Mouse (Mus musculus) neural tube, embryonic 15.5 days (tissue): ENCODE measurements around the gene Dcst2. TPM values are rescaled to one million over a fixed set of nuclear protein-coding genes. Genes with fewer than 3 reads are reported as not detected.

ENCODE experiments used
- ATAC-seq: fragments of 200-750 bp; cut with Nextera tagmentation; 2 replicates; pipeline ENCODE4 v1.8.0; 2017; ENCODE audit warnings: mild to moderate bottlenecking, moderate TSS enrichment, moderate library complexity; ENCODE audit not compliant: low FRiP score
- H3K27ac ChIP-seq: fragments of 300-500 bp; sonication (generic); replicated peaks from 2 replicates; pipeline ENCODE4 v1.5.1; 2015; ENCODE audit warnings: mild to moderate bottlenecking, inconsistent platforms
- H3K27me3 ChIP-seq: fragments of 300-500 bp; sonication (generic); replicated peaks from 2 replicates; pipeline ENCODE4 v1.6.1; 2015; ENCODE audit warnings: inconsistent platforms
- H3K36me3 ChIP-seq: fragments of 300-500 bp; sonication (generic); 2 replicates; pipeline ENCODE4 v1.6.1; 2015; ENCODE audit warnings: inconsistent platforms
- H3K4me1 ChIP-seq: fragments of 300-500 bp; sonication (generic); 2 replicates; pipeline ENCODE4 v1.6.1; 2015; ENCODE audit warnings: inconsistent platforms
- H3K4me2 ChIP-seq: fragments of 300-500 bp; sonication (generic); 2 replicates; pipeline ENCODE4 v1.6.1; 2015; ENCODE audit warnings: inconsistent platforms, mild to moderate bottlenecking, moderate library complexity
- H3K4me3 ChIP-seq: fragments of 300-500 bp; sonication (generic); replicated peaks from 2 replicates; pipeline ENCODE4 v1.5.1; 2015; ENCODE audit warnings: mild to moderate bottlenecking, inconsistent platforms
- H3K9ac ChIP-seq: fragments of 300-500 bp; sonication (generic); replicated peaks from 2 replicates; pipeline ENCODE4 v1.6.1; 2015; ENCODE audit warnings: mild to moderate bottlenecking, inconsistent platforms
- H3K9me3 ChIP-seq: fragments of 300-500 bp; sonication (generic); replicated peaks from 2 replicates; pipeline ENCODE4 v1.6.1; 2016; ENCODE audit warnings: inconsistent platforms
- WGBS: fragments of 180-500 bp; shearing (Covaris S2); methylation state at CpG from one replicate; pipeline ENCODE4 v1.1.7; 2015; ENCODE audit warnings: mixed read lengths; 5-methylcytosine and 5-hydroxymethylcytosine counted together
- polyA plus RNA-seq: library from polyadenylated mRNA; unstranded; fragments of >200 nt; fragmentation: Nextera tagmentation; extraction: Ambion mirVana; gene quantifications from 2 replicates; pipeline ENCODE4 v1.2.1, GENCODE M21; 2015

Gene Dcst2
- polyA plus RNA-seq = 0.18 and 0.26 TPM in 2 replicates

DNA sequence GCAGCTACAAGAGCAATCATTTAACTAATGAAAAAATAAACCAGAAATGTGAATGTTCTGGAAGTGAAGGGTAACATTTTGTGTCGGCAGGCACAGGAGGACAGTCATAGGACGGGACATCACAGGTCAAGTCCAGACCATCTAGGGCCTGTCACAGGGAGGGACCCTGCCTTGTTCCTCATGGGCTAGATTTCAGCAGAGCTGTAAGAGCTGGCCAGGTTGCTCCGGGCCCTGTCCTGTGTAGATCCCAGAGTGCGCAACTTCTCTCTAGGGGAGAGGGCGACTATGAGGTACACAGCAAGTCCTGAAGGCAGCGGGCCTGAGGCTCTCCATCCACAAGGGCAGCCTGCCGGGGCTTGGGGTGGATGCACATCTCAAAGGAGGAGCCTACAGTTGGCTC is at the start of gene Dcst2:
TSS of gene Dcst2 (plus strand) at position 301 of the 400 bp plus-strand sequence.
- H3K4me3 ChIP-seq = no peak within 1 kb of the TSS
- WGBS = 91% methylated on average over 7 of the region's 7 CpGs
- no peak within 1 kb of the TSS for H3K27ac ChIP-seq
- ATAC-seq = no peak
- H3K9me3 ChIP-seq = no peaks in the 10 kb centered on the region
- no peak within 1 kb of the TSS for H3K9ac ChIP-seq
- H3K27me3 ChIP-seq = no peaks in the 10 kb centered on the region
- no peak within 1 kb of the TSS for H3K4me2 ChIP-seq
- no peaks in the 10 kb centered on the region for H3K36me3 ChIP-seq
- H3K4me1 ChIP-seq = no peaks in the 10 kb centered on the region

DNA sequence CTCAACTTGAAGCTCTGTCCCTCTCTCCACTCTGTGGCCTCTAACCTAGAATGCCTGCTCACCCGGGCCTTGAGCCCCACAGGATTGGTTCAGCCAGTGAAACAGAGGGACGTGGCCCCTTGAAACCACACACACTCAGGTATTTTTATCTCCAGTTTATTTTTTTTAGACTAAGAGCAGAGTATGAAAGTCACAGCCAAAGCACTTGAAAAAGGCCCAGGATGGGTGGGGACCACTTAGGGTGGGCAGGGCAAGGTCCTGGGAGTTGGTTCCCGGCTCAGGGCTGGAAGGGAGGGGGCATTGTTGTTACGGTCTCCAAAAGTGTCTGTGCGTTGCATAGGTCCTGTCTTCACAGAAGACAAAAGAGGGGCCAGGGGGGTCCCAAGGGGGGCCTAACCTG is 47.4 kb upstream of the Dcst2 start:
- H3K9ac ChIP-seq = no peak overlapping the region
- H3K36me3 ChIP-seq = peaks cover 19% of the 10 kb centered on the region
- no peak overlapping the region for H3K4me3 ChIP-seq
- no peaks in the 10 kb centered on the region for H3K9me3 ChIP-seq
- H3K4me2 ChIP-seq = no peak overlapping the region
- H3K4me1 ChIP-seq = peaks cover 46% of the 10 kb centered on the region
- no peak for ATAC-seq
- no peaks in the 10 kb centered on the region for H3K27me3 ChIP-seq
- no peak overlapping the region for H3K27ac ChIP-seq
- WGBS = 79% methylated on average over 5 of the region's 5 CpGs

DNA sequence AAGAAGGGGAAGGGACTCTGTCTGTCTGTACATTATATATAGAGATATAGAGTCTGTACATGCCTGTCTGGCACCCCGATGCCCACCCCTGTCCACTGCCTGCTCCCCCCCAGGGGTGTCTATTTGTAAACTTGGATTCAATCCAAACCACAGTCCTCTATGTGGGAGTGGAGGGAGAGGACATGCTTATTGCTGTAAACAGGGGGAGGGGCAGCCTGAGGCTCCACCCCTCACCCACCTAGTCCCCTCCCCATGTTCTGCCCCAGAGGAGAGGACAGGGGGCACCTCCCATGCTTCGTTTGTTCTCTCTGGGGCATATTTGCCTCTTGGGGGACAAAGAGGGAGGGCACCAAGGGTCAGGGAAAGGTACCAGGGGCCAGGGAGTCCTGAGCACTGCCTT is 47.0 kb upstream of the Dcst2 start:
- Histone ChIP-seq H3K9ac (no peak overlapping the region), H3K9me3 (no peaks in the 10 kb centered on the region), H3K4me1 (peaks cover 50% of the 10 kb centered on the region), H3K4me2 (peak overlapping the region; percentile 54; the same call in 1 of the 2 replicates), H3K36me3 (peaks cover 19% of the 10 kb centered on the region), H3K4me3 (no peak overlapping the region), H3K27ac (no peak overlapping the region), H3K27me3 (no peaks in the 10 kb centered on the region)
- 42% methylated on average over 2 of the region's 2 CpGs for WGBS
- no peak for ATAC-seq

DNA sequence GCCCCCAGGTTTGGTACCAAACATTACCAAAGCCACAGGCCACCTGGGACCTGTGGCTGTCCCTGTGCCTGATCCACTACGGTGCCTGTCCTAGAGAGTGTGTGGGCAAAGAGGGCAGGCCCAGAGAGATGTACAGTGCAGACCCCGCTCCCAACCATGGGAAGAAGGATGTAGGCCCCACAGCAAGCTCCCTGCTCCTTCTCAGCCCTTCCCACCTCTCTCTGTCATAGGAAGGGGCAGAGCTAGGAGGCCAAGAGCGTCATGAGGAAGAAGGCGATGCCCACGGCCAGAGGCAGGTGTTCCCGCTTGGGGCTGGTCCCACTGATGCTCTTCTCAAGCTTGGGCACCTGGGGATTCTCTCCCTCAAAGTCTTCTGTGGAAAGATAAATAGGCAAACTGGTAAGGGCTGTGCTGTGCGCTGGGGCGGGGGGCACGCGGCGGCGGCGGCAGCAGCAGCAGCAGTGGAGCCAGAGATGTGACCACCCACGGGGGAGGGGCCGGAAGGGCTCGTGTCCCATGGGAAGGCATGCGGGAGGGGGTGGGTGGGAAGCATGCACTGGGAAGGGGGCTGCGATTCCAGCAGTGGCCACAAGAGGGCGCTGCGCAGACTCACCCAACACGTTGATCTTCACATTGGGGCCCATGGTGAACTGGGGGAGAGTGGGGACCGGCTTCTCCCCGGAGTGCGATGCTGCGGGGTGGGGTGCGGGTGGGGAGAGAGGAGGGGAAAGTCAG is 46.4 kb upstream of the Dcst2 start:
- H3K9me3 ChIP-seq = no peaks in the 10 kb centered on the region
- 5% methylated on average over 26 of the region's 26 CpGs for WGBS
- no peaks in the 10 kb centered on the region for H3K27me3 ChIP-seq
- H3K36me3 ChIP-seq = peaks cover 19% of the 10 kb centered on the region
- peaks cover 56% of the 10 kb centered on the region for H3K4me1 ChIP-seq
- H3K9ac ChIP-seq = no peak overlapping the region; the same call in 1 of the 2 replicates
- peak overlapping the region; percentile 54 for H3K4me2 ChIP-seq
- no peak overlapping the region for H3K27ac ChIP-seq
- H3K4me3 ChIP-seq = peak overlapping the region; percentile 25
- ATAC-seq = 0 out of 2 replicates have a peak, but pooled peaks have one; percentile 6

DNA sequence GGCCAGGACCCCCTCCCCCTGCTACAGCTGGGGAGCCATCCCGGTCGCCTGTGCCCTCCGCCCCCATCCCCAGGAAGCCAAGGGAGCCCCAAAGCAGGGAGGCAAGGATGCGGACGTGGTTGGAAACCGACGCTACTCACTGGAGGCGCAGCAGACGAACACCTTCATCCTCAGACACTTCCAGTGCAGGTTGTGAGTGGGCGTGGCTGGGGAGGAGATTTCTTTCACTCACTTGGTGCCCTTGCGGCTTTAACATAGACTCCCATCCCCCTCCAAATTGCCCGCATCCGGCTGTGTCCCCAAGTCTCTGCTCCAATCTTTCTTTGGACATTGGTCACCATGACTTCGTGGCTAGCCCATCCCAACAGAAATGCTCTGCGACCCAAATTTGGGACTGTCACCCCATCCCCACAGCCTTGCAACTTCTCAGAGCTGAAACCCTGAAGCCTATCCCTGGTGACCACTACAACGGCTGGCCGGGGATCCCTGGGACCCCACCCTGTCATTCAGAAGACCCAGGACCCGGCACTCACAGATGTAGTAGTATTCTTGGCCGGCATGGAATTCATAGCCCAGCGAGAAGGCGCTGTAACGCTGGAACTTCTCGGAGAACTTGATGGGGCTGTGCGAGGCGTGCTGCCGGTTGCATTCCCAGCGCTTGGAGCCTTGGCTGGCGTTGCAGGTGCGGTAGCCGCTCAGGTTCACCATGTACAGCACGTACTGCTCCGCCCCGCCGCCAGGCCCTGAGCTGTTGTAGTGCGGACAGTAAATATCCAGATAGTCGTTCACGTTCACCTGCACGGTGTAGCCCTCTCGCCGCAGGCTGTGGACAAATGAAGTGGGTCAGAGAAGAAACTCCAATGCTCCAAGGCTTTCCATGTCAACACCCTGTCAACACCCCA is 45.6 kb upstream of the Dcst2 start:
- peak overlapping the region; percentile 20; the same call in 1 of the 2 replicates for H3K9ac ChIP-seq
- no peaks in the 10 kb centered on the region for H3K9me3 ChIP-seq
- no peak for ATAC-seq
- peaks cover 64% of the 10 kb centered on the region for H3K4me1 ChIP-seq
- no peaks in the 10 kb centered on the region for H3K27me3 ChIP-seq
- H3K36me3 ChIP-seq = peaks cover 19% of the 10 kb centered on the region
- H3K4me3 ChIP-seq = no peak overlapping the region; the same call in 1 of the 2 replicates
- H3K4me2 ChIP-seq = peak overlapping the region; percentile 54
- H3K27ac ChIP-seq = peak overlapping the region; percentile 48; the same call in 1 of the 2 replicates
- WGBS = 10% methylated on average over 40 of the region's 40 CpGs

DNA sequence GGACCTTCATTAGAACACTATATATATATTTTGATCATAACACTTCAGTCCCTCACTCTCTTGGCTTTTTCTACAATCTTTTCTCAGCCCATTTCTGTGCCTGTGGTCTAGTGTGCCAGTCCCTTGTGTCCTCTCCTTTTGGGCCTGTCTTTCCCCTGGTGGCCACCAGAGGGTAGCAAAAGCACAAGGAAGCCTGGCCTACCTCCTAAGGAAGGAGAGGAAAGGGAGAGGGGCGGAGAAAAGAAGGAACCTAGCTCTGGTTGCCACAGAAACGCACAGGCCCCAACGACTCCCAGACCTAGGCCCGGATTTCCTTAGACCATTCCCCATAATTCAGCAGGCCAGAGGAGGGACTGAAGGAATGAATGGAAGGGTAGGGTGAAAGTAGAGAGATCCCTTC is 44.9 kb upstream of the Dcst2 start:
- Histone ChIP-seq H3K9ac (0 out of 2 replicates have a peak overlapping the region, but pooled peaks have one; percentile 20), H3K27ac (peak overlapping the region; percentile 51; the same call in 1 of the 2 replicates), H3K4me1 (peaks cover 69% of the 10 kb centered on the region), H3K4me3 (no peak overlapping the region; the same call in 1 of the 2 replicates), H3K9me3 (no peaks in the 10 kb centered on the region), H3K27me3 (no peaks in the 10 kb centered on the region), H3K4me2 (peak overlapping the region; percentile 54), H3K36me3 (peaks cover 19% of the 10 kb centered on the region)
- 0% methylated on average over 4 of the region's 4 CpGs for WGBS
- peak; percentile 6; the same call in 1 of the 2 replicates for ATAC-seq

DNA sequence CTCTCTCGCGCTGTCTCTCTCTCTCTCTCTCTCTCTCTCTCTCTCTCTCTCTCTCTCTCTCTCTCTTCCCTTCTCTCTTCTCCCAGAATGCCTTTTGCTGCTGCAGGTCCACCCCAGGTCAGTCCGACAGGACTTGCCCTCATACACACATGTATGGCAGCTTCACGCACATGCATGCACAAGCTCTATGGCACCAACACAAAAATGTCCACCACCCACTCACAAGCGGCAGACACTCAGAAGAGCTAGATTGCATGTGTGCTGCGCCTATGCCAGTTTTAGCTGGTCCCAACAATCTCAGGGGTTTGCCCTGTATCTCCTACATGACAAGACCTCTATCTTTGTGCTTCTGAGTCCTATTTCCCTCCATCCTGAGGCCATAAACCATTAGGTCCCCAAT is 44.5 kb upstream of the Dcst2 start:
- Histone ChIP-seq H3K27ac (peak overlapping the region; percentile 51; the same call in 1 of the 2 replicates), H3K4me3 (no peak overlapping the region; the same call in 1 of the 2 replicates), H3K27me3 (no peaks in the 10 kb centered on the region), H3K9me3 (no peaks in the 10 kb centered on the region), H3K9ac (0 out of 2 replicates have a peak overlapping the region, but pooled peaks have one; percentile 3), H3K36me3 (peaks cover 19% of the 10 kb centered on the region), H3K4me1 (peaks cover 69% of the 10 kb centered on the region), H3K4me2 (peak overlapping the region; percentile 54)
- ATAC-seq = no peak
- 56% methylated on average over 6 of the region's 6 CpGs for WGBS

DNA sequence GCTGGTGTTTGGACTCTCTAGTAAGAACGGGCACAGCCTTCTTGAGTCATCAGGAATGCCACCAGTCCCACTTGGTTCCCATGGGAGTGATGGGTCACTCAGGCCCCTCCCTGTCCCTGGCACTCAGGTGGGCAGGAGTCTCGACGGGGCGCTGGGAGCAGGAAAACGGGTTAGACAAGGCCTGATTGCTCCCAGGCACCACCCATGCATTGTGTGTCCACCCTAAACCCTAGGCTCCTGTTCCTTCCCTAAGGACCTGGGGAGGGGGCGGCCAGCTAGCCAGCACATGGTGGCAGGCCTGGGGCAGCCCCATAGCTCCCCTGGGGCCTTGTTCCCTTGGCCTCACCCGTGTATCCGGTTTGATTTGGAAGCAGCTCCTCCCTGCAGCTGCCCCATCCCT is 43.5 kb upstream of the Dcst2 start:
- 68% methylated on average over 8 of the region's 8 CpGs for WGBS
- no peak overlapping the region for H3K9ac ChIP-seq
- peaks cover 73% of the 10 kb centered on the region for H3K4me1 ChIP-seq

DNA sequence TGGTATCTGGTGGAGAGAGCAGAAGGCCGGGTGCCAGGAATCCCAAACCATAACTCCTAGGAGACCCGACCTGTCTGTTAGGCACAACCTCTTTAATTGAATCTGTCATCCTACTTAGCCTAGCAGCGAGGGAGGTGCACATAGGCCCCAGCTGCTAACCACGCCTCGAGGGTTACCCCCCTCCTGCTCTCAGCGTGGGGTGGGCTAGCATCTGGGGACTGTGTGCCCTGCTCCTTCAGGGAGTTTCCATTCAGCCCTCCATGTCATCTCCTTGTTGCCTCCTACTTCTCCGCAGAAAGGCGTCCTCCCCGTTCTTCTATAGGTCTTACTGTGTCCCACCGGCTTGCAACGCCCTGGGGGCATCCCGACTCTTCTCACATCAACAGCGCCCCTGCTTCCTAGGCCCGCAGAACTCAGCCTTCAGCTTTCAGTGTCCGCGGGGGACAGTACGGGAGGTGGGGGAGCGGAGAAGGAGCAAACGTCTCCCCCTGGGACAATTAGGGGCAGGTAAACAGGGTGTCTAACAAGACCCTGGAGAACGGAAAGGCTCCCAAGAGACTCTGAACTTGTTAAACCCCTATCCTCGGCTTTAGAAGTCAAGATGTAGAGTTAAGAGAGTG is 42.7 kb upstream of the Dcst2 start:
- peak overlapping the region; percentile 91 for H3K9ac ChIP-seq
- H3K36me3 ChIP-seq = peaks cover 13% of the 10 kb centered on the region
- peak overlapping the region; percentile 86 for H3K4me2 ChIP-seq
- H3K4me3 ChIP-seq = peak overlapping the region; percentile 81
- no peaks in the 10 kb centered on the region for H3K27me3 ChIP-seq
- H3K4me1 ChIP-seq = peaks cover 73% of the 10 kb centered on the region
- ATAC-seq = no peak
- H3K27ac ChIP-seq = peak overlapping the region; percentile 98
- H3K9me3 ChIP-seq = no peaks in the 10 kb centered on the region
- 8% methylated on average over 21 of the region's 21 CpGs for WGBS

More for the DNA sequence above, 43.5 kb upstream of the Dcst2 start:
- H3K36me3 ChIP-seq = peaks cover 16% of the 10 kb centered on the region
- no peaks in the 10 kb centered on the region for H3K9me3 ChIP-seq
- H3K4me3 ChIP-seq = no peak overlapping the region
- no peak overlapping the region for H3K27ac ChIP-seq
- H3K4me2 ChIP-seq = no peak overlapping the region; the same call in 1 of the 2 replicates
- no peaks in the 10 kb centered on the region for H3K27me3 ChIP-seq
- ATAC-seq = no peak

DNA sequence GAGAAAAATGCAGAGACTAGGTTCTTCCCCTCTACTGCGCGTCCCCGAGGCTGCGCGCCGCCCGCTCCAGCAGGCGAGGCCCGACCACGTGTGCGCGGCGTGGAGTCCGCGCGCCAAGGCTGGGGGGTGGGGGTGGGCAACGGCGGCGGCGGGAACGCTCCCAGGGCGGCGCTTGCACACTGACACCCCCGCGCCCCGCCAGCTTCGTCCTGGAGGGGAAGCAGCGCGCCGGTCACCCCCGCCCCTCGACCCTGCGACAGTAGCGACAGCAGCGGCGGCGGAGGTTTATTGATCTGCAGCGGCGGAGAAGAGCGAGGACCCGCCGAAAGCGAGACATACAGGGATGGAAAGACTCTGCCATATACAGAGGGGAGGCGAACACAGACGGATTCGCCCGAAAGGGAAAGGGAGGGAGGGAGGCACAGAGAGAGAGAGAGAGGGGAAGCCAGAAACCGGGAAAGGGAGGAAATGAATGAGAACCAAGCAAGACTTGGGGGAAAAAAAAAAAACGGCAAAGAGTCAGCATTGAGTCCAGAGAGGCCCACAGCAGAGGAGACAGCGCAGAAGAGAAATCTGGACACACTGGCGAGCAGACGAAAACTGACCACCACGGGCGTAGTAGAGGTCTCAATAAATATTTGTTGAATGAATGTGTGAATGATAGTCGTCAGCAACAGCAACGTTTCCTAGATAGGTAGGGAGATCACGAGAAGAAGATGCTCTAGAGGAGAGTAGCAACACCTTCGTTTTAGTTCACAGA is 42.0 kb upstream of the Dcst2 start:
- H3K4me1 ChIP-seq = peaks cover 72% of the 10 kb centered on the region
- no peaks in the 10 kb centered on the region for H3K9me3 ChIP-seq
- H3K36me3 ChIP-seq = peaks cover 6% of the 10 kb centered on the region
- H3K4me2 ChIP-seq = peak overlapping the region; percentile 86
- peak overlapping the region; percentile 98 for H3K27ac ChIP-seq
- H3K9ac ChIP-seq = peak overlapping the region; percentile 91
- peak overlapping the region; percentile 81 for H3K4me3 ChIP-seq
- WGBS = 2% methylated on average over 57 of the region's 58 CpGs
- ATAC-seq = no peak
- no peaks in the 10 kb centered on the region for H3K27me3 ChIP-seq
